Mouse (Mus musculus) heart, adult 2 months (tissue): ENCODE measurements around the gene Adgrg3.

ENCODE experiments used
- CTCF ChIP-seq: fragments of 200-600 bp; IDR thresholded peaks from 2 replicates; pipeline ENCODE4 v1.8.1; 2022; ENCODE audit warnings: antibody characterized with exemption, mild to moderate bottlenecking, moderate library complexity
- EP300 ChIP-seq: fragments of 200-500 bp; IDR thresholded peaks from 2 replicates; pipeline ENCODE4 v1.6.1; 2011; ENCODE audit warnings: low read depth, low read length, control low read depth; ENCODE audit not compliant: insufficient read depth
- POLR2A ChIP-seq: fragments of 200-500 bp; IDR thresholded peaks from 2 replicates; pipeline ENCODE4 v1.6.1; 2011; ENCODE audit warnings: mild to moderate bottlenecking, low read depth, low read length, control low read depth; ENCODE audit not compliant: insufficient read depth

GRCm38 (mm10) chr8:95084261-95084660, 66.8 kb downstream of the Adgrg3 start:
- TF ChIP-seq CTCF, result no peak
- TF ChIP-seq POLR2A, result no peak
- no peak for TF ChIP-seq EP300
